Comparison of ENCODE assay signal across 8 mouse cellular contexts in the genomic region with DNA sequence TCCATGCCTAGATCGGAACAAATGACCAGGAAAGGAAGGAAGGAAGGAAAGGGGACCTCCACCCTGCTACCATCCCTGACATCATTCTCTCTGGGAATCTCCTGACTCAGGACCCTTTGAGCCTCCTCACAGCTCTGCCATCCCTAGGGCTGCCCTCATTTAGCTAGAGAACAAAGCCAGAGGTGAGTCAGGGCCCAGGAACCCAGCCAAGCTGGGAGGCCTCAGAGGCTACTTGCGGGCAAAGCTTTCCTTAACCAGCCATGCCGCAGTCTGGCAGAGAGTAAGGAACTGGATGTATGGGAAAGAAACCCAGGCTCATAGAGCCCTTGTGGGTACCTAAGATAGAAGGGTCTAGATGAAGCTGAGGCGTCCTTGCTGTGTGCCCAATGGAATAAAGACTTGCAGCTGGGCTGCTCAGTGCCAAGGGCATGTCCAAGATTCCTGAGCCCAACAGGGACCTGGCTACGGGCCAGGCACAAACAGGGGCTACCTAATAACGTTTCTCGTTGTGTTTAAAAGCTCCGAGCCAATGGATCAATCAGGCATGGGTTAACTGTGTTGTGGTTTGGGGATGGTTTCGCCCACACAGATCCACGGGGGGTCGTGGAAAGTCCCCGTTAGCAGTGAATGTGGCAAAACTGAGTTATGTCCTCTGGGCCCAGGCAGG. TPM values are rescaled to one million over a fixed set of nuclear protein-coding genes. Genes with fewer than 3 reads are reported as not detected.
A peak's percentile ranks its signal among the peaks of the same experiment; 100 is the strongest.
DNase-seq lines count a peak whose midpoint lies in the region; ATAC-seq lines count a peak whose summit lies in the region.

No protein-coding gene starts in this region.

- no peaks in the 10 kb centered on the region for H3K9me3 ChIP-seq in hindbrain, embryonic 13.5 days
- H3K9me3 ChIP-seq in hindbrain, embryonic 12.5 days (replicated peaks): no peaks in the 10 kb centered on the region
- no peaks in the 10 kb centered on the region for H3K9me3 ChIP-seq in embryonic facial prominence, embryonic 15.5 days (replicated peaks)
- no peaks in the 10 kb centered on the region for H3K9me3 ChIP-seq in kidney, embryonic 15.5 days (replicated peaks)

- H3K36me3 ChIP-seq in hindbrain, embryonic 13.5 days: no peaks in the 10 kb centered on the region
- H3K36me3 ChIP-seq in hindbrain, embryonic 12.5 days: no peaks in the 10 kb centered on the region
- H3K36me3 ChIP-seq in embryonic facial prominence, embryonic 15.5 days: no peaks in the 10 kb centered on the region
- no peaks in the 10 kb centered on the region for H3K36me3 ChIP-seq in kidney, embryonic 15.5 days

- no peak overlapping the region for H3K9ac ChIP-seq in hindbrain, embryonic 13.5 days
- no peak overlapping the region for H3K9ac ChIP-seq in hindbrain, embryonic 12.5 days
- no peak overlapping the region for H3K9ac ChIP-seq in embryonic facial prominence, embryonic 15.5 days
- H3K9ac ChIP-seq in kidney, embryonic 15.5 days: no peak overlapping the region

- WGBS in hindbrain, embryonic 13.5 days: 69% methylated on average over 12 of the region's 12 CpGs
- WGBS in hindbrain, embryonic 12.5 days: 80% methylated on average over 12 of the region's 12 CpGs
- 48% methylated on average over 12 of the region's 12 CpGs for WGBS in embryonic facial prominence, embryonic 15.5 days
- 64% methylated on average over 12 of the region's 12 CpGs for WGBS in kidney, embryonic 15.5 days

- DNase-seq in NIH3T3 (ENCODE audit: low read depth): peak; percentile 95
- no peak for DNase-seq in right cerebral cortex, postnatal 14 days
- no peak for DNase-seq in frontal cortex, postnatal 25 days (ENCODE audit: low spot score in 2 of 2)
- DNase-seq in thymus, postnatal 0 days (ENCODE audit: low spot score): no peak

- no peak overlapping the region for H3K4me3 ChIP-seq in hindbrain, embryonic 13.5 days
- no peak overlapping the region for H3K4me3 ChIP-seq in hindbrain, embryonic 12.5 days
- no peak overlapping the region for H3K4me3 ChIP-seq in embryonic facial prominence, embryonic 15.5 days (replicated peaks)
- no peak overlapping the region for H3K4me3 ChIP-seq in kidney, embryonic 15.5 days (replicated peaks)

- no peak for ATAC-seq in hindbrain, embryonic 13.5 days (ENCODE audit: low FRiP score)
- ATAC-seq in hindbrain, embryonic 12.5 days (ENCODE audit: low FRiP score): no peak
- ATAC-seq in embryonic facial prominence, embryonic 15.5 days (ENCODE audit: insufficient number of reproducible peaks, low FRiP score, low TSS enrichment, low read depth): no peak
- no peak for ATAC-seq in kidney, embryonic 15.5 days (replicated peaks; ENCODE audit: low FRiP score)

- peaks cover 67% of the 10 kb centered on the region for H3K4me1 ChIP-seq in hindbrain, embryonic 13.5 days (replicated peaks)
- H3K4me1 ChIP-seq in hindbrain, embryonic 12.5 days: peaks cover 38% of the 10 kb centered on the region
- peaks cover 98% of the 10 kb centered on the region for H3K4me1 ChIP-seq in embryonic facial prominence, embryonic 15.5 days
- peaks cover 78% of the 10 kb centered on the region for H3K4me1 ChIP-seq in kidney, embryonic 15.5 days

- peak overlapping the region; percentile 55 for H3K27ac ChIP-seq in hindbrain, embryonic 13.5 days
- no peak overlapping the region for H3K27ac ChIP-seq in hindbrain, embryonic 12.5 days
- H3K27ac ChIP-seq in embryonic facial prominence, embryonic 15.5 days (replicated peaks): peak overlapping the region; percentile 82
- H3K27ac ChIP-seq in kidney, embryonic 15.5 days: peak overlapping the region; percentile 66

- H3K4me2 ChIP-seq in hindbrain, embryonic 13.5 days: no peak overlapping the region
- H3K4me2 ChIP-seq in hindbrain, embryonic 12.5 days (replicated peaks): no peak overlapping the region
- H3K4me2 ChIP-seq in embryonic facial prominence, embryonic 15.5 days (replicated peaks): no peak overlapping the region
- H3K4me2 ChIP-seq in kidney, embryonic 15.5 days: no peak overlapping the region

- H3K27me3 ChIP-seq in hindbrain, embryonic 13.5 days: peaks cover 7% of the 10 kb centered on the region; the same call in 1 of the 2 replicates
- H3K27me3 ChIP-seq in hindbrain, embryonic 12.5 days: peaks cover 3% of the 10 kb centered on the region; the same call in 1 of the 2 replicates
- no peaks in the 10 kb centered on the region for H3K27me3 ChIP-seq in embryonic facial prominence, embryonic 15.5 days
- H3K27me3 ChIP-seq in kidney, embryonic 15.5 days: no peaks in the 10 kb centered on the region

RNA-seq across cellular contexts. Expression of gene Pdlim4, which starts 6.6 kb away (rescaled TPM):
- polyA plus RNA-seq in hindbrain, embryonic 13.5 days (2015; fragmentation: Nextera tagmentation; extraction: Ambion mirVana): 30.9 and 31.1 TPM in 2 replicates
- 48.6 and 53.6 TPM in 2 replicates for polyA plus RNA-seq in hindbrain, embryonic 12.5 days (2016; fragmentation: Nextera tagmentation; extraction: Ambion mirVana)
- polyA plus RNA-seq in embryonic facial prominence, embryonic 15.5 days (2015; fragmentation: Nextera tagmentation; extraction: Ambion mirVana): 168 and 169 TPM in 2 replicates
- polyA plus RNA-seq in kidney, embryonic 15.5 days (2015; fragmentation: Nextera tagmentation; extraction: Ambion mirVana): 47.1 and 53.2 TPM in 2 replicates
- polyA plus RNA-seq in thymus, postnatal 0 days (2015; fragmentation: Nextera tagmentation; extraction: Ambion mirVana): 23.6 and 25.2 TPM in 2 replicates

RNA-seq across cellular contexts. Expression of gene Slc22a4, which starts 34.3 kb away (rescaled TPM):
- 1.8 and 2.1 TPM in 2 replicates for polyA plus RNA-seq in hindbrain, embryonic 13.5 days (2015; fragmentation: Nextera tagmentation; extraction: Ambion mirVana)
- polyA plus RNA-seq in hindbrain, embryonic 12.5 days (2016; fragmentation: Nextera tagmentation; extraction: Ambion mirVana): 1.3 and 1.4 TPM in 2 replicates
- 5.6 and 6.1 TPM in 2 replicates for polyA plus RNA-seq in embryonic facial prominence, embryonic 15.5 days (2015; fragmentation: Nextera tagmentation; extraction: Ambion mirVana)
- 1.4 and 1.9 TPM in 2 replicates for polyA plus RNA-seq in kidney, embryonic 15.5 days (2015; fragmentation: Nextera tagmentation; extraction: Ambion mirVana)
- polyA plus RNA-seq in thymus, postnatal 0 days (2015; fragmentation: Nextera tagmentation; extraction: Ambion mirVana): 0.46 and 0.54 TPM in 2 replicates

RNA-seq across cellular contexts. Expression of gene P4ha2, which starts 37.7 kb away (rescaled TPM):
- polyA plus RNA-seq in hindbrain, embryonic 13.5 days (2015; fragmentation: Nextera tagmentation; extraction: Ambion mirVana): 10.9 and 11.3 TPM in 2 replicates
- 27.0 and 29.3 TPM in 2 replicates for polyA plus RNA-seq in hindbrain, embryonic 12.5 days (2016; fragmentation: Nextera tagmentation; extraction: Ambion mirVana)
- 123 and 126 TPM in 2 replicates for polyA plus RNA-seq in embryonic facial prominence, embryonic 15.5 days (2015; fragmentation: Nextera tagmentation; extraction: Ambion mirVana)
- polyA plus RNA-seq in kidney, embryonic 15.5 days (2015; fragmentation: Nextera tagmentation; extraction: Ambion mirVana): 36.6 and 44.5 TPM in 2 replicates
- polyA plus RNA-seq in thymus, postnatal 0 days (2015; fragmentation: Nextera tagmentation; extraction: Ambion mirVana): 5.1 TPM in 2 replicates
